Mouse (Mus musculus) C2C12 (cell line): ENCODE data around the gene Zfand2a.

Experiments used
- CEBPB ChIP-seq: IDR thresholded peaks from one replicate; pipeline ENCODE4 v1.6.1; 2011; ENCODE audit warnings: low read depth, mild to moderate bottlenecking, control low read depth, moderate library complexity
- CTCF ChIP-seq: IDR thresholded peaks from one replicate; pipeline ENCODE4 v1.5.1; 2011; ENCODE audit not compliant: control insufficient read depth, insufficient read depth, insufficient read length
- MAX ChIP-seq: IDR thresholded peaks from one replicate; pipeline ENCODE4 v1.6.1; 2011; ENCODE audit warnings: mild to moderate bottlenecking, control low read depth
- MYOD1 ChIP-seq: IDR thresholded peaks from one replicate; pipeline ENCODE4 v1.6.1; 2011; ENCODE audit warnings: low read depth; ENCODE audit not compliant: control insufficient read depth, insufficient read length
- MYOG ChIP-seq: IDR thresholded peaks from one replicate; pipeline ENCODE4 v1.6.1; 2011; ENCODE audit not compliant: control insufficient read depth, insufficient read length; ENCODE audit errors: extremely low read depth
- USF1 ChIP-seq: IDR thresholded peaks from one replicate; pipeline ENCODE4 v1.6.1; 2011; ENCODE audit warnings: low read depth, mild to moderate bottlenecking, control low read depth, moderate library complexity

- TF ChIP-seq MYOD1: no peak
- no peak for TF ChIP-seq CTCF
- TF ChIP-seq USF1: no peak
- no peak for TF ChIP-seq MYOG
- TF ChIP-seq MAX: no peak
- no peak for TF ChIP-seq CEBPB
These were observed 45.9 kb downstream of the Zfand2a start for GRCm38 (mm10) chr5:139438440-139438839.
